Mouse (Mus musculus): ENCODE measurements around the gene Ano8. TPM values are rescaled to one million over a fixed set of nuclear protein-coding genes. Genes with fewer than 3 reads are reported as not detected.

Gene Ano8
- polyA plus RNA-seq (2017; shearing (Covaris generic)), result 0.14 TPM

DNA sequence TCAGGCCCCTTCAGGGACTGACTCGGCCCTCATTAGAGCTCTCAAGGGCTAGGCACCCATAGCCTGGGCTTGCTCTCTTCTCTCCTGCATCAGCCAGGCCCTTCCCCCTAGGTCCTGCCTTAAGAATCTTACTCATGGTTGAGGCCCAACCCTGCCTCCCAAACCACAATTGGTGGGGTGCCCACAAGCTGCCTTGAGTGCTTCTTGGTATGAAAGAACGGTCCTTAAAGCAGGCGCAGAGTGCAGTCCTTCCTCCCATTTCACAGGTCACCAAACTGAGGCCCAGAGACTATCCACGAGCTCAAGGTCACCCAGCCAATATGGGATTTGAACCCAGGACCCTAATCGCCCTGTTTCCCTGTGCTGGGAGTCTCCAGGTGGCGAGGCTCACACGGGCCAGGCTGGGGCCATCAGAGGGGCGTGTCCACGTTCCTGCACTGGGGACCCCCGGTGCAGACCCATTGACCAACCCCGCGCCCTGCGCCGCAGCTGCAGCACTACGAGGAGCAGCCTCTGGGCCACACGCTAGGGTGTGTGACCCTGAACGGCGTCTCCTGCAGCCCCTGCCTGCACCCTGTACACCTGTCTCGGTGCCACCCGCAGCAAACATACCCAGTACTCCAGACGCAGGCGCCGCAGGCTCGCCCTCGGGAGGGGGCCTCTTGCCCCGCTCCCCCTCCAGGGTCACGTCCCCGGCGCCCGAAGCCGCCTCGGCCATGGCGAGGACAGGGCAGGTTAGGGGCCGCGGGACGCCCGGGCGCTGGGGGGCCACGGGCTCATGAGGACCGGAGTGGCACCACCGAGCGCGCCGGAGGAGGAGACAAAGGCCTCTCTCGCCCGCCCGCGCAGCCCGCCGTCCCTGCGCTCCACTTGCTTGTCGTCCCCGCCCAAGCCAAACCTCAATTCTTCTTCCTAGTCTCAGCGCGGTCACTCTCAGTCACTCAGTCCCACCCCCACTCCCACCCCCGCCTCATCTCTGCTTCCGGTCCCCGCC, at the start of gene Ano8:
Ano8 (minus strand) TSS at position 822 of the 994 bp plus-strand sequence.

DNA sequence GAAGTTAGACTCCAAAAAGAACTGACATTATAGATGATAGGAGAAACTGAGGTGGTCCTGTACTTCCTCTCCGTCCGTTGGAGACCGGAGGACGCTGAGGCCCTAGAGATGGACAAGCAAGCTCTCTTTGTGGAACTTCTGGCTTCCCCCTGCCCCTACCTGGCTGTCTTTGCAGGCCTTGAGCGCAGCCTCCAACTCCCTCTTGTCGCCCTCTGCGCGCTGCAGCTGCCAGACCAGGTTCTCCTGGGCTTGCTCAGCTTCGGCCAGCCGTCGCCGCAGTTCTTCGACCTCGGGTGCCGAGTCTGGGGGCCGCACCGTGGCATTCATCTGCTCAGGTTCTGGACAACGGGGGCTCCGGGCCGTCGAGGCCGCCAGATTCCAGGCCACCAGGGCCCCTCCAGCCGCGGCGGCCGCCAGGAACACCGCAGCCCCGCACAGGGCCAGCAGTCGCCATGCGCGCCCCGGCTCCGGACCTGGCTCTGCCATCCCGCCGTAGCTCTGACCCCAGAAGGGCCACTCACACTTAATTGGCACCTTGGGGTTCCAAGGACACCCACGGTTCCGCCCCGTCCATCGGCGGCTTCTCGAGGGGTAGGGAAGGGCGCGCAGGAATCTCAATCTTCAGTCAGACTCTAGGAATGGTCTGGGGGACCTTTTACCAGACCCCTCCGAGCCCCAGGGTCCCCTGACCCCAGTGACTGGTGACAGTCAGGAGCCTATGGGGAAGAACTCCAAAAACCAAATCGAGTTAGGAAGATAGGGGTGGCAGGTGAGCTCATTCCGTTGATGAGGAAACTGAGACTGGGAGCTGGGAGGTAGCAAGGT, 39.7 kb upstream of the Ano8 start, which contains the start of gene Ccdc194:
Ccdc194 (minus strand) TSS at position 486 of the 825 bp plus-strand sequence.

DNA sequence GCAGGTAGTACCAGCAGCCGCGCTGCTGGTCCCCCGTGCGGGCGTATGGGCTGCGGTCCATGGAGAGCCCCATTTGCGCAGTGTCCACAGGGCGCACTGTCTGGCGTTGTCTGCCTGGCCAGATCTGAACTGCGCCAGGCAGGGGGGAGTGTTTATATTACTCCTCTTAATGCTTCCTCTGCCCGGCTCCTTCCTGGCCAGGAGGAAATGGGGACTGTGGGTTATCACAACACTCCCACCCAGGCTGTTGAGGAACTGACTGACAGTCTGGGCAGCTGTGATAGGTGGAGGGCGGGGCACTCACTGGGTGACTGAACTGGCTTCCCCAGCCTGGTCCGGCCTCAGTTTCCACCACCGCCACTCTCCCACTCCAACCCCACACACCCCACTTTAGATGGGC, 25.9 kb upstream of the Ano8 start, which contains the start of gene Plvap:
Plvap (minus strand) TSS at position 109 of the 400 bp plus-strand sequence.

DNA sequence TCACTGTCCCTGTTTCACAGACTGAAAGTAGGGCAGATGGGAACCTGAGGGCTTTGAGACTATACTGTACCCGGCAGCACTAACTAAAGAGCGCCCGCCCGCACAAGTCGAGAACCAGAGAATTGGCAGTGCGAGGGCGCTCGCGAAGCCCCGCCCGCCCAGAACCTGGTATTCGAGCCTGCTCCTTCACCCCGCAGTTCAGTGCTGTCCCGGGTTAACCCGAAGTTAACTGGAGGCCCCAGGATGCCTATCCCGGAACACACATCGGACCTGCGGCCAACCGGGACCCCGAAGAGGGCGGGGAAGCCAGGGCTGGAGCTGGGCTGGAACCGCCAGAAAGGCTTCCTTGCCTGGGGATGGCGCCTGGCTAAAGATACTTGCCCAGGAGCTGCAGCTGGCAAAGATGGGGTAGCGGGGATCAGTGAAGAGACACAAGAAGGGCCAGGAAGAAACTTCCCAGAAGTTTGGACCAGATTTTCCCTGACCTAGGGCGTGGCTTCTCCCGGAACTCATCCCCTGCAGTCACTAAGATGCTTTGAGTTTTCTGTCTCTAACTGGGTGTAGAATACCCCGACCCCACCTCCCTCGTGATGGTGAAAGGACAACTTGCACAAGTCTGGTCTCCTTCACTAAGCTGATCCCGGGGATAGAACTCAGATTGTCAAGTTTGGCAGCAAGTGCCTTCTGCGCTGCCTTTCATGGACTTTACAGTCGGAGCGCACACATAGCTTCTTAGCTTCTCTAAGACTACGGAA, 2.1 kb upstream of the Ano8 start, which contains the start of gene Gtpbp3:
Gtpbp3 (plus strand) TSS at position 413 of the 755 bp plus-strand sequence.

DNA sequence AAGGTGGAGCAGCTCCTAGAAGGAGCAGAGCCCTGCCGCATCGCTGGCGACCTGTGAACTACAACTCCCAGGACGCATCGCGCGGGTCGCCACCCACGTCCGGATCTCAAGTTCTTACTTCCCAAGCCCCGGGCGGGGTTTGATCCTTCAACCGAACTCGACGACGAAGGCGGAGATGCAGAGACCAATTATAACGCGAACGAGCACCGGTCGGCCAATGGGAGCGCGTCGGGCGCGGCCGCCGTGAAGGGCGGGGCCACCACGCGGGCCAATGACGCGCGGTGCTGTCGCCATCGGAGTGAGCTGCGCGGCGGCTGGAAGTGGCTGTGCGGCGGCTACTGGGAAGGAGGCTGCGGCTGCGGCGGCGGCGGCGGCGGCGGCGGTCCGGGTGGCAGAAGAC, 16.8 kb downstream of the Ano8 start, which contains the start of gene Dda1:
Dda1 (plus strand) TSS at position 284 of the 400 bp plus-strand sequence.

DNA sequence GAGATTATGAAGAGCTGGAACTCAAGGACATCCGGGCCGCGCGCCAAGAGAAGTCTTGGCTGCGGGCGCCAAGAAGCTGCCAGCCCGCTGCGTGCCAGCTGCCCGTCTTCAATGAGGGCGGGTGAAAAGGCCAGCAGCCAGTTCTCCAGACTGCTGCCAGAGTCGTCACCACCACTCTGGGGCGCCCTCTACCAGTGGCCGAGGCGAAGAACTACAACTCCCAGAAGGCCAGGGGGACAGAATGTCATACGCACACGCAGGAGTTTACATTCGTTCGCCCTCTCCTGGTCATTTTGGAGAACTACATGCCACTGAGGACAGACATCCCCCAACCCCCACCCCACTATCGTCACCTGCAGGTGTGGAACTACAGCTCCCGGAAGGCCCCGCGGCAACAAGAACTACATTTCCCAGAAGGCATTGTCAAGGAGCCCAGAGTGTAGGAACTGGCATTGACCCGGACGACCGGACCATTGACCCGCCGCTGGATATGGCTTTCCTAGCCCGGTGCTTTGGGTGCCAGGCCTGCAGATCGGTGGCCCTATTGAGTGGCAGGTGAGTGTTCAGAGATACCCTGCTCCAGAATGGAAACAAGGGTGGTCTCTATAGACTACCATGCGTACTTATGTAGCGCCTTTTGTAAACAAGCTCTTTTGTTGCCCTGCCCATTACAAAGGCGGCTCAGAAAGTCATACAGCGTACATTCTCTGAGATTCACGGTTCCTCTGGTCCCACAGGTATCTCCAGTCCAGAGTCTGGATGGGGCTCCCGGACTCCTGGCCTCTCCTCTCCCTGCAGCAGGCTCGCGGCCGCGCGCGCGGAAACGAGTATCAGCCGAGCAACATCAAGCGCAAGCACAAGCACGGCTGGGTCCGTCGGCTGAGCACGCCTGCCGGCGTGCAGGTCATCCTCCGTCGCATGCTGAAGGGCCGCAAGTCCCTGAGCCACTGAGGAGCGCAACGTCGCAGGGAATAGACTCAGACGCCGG, 21.0 kb downstream of the Ano8 start, which contains the start of gene Mrpl34:
Mrpl34 (plus strand) TSS at position 447 of the 988 bp plus-strand sequence.

DNA sequence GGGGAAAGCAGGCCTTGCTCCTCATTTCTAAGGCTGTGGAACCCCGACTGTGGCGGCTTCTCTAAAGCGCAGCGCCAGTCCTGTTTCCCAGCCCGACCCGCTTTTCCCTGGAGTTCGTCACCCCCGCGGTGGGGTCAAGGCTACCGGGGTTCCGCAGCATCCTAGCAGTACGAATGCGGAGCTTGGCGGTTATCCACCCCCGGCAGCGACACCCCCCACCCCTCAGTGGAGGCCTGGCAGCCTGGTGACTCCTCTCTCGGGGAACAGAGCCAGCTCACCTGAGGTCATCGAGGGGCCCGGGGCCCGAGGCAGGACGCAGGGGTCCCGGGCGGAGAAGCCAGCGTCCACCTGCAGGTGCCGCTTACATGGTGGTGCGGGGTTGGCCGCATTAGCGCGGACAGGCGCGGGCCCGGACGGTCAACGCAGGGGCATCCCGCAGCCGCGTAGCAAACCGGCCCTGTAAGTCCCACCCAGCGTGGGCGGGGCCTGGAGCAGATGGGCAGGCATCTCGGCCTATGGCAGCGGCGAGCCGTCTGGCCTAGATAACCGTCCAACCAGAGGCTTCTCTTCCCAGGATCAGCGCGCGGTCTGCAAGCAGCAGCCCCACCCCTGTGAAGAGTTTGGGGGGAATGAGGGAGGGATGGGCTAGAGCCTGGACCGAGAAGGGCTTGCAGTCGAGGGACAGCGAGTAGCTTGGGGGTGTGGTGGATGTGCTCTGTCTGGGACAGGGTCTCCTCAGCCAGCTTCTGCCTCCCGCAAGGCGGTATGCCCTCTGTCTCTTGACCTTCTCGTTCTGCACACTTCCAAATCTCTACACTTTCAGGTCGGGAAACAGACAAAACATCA, 22.4 kb downstream of the Ano8 start, which contains the start of gene Abhd8:
Abhd8 (minus strand) TSS at position 468 of the 846 bp plus-strand sequence.

Other genes with a start within 250 kb of the Ano8 start
- gene Myo9b, start 213.2 kb downstream of the Ano8 start, polyA plus RNA-seq (2017; shearing (Covaris generic)), result 24.4 TPM
- 32.5 TPM for gene Haus8, start 213.0 kb downstream of the Ano8 start, polyA plus RNA-seq (2017; shearing (Covaris generic))
- gene Use1, start 119.1 kb downstream of the Ano8 start, polyA plus RNA-seq (2017; shearing (Covaris generic)), result 210 TPM
- gene Ocel1, start 114.7 kb downstream of the Ano8 start, polyA plus RNA-seq (2017; shearing (Covaris generic)), result 5.3 TPM
- gene Nr2f6, start 104.0 kb downstream of the Ano8 start, polyA plus RNA-seq (2017; shearing (Covaris generic)), result not detected
- 0.11 TPM for gene Ushbp1, start 90.2 kb downstream of the Ano8 start, polyA plus RNA-seq (2017; shearing (Covaris generic))
- 126 TPM for gene Babam1, start 89.1 kb downstream of the Ano8 start, polyA plus RNA-seq (2017; shearing (Covaris generic))
- 0.68 TPM for gene Ankle1, start 80.0 kb downstream of the Ano8 start, polyA plus RNA-seq (2017; shearing (Covaris generic))
- gene Abhd8, start 22.3 kb downstream of the Ano8 start, polyA plus RNA-seq (2017; shearing (Covaris generic)), result 73.3 TPM
- gene Mrpl34, start 21.0 kb downstream of the Ano8 start, polyA plus RNA-seq (2017; shearing (Covaris generic)), result 93.2 TPM
- gene Dda1, start 16.8 kb downstream of the Ano8 start, polyA plus RNA-seq (2017; shearing (Covaris generic)), result 64.2 TPM
- 3.4 TPM for gene Gtpbp3, start 2.1 kb upstream of the Ano8 start, polyA plus RNA-seq (2017; shearing (Covaris generic))
- gene Plvap, start 25.8 kb upstream of the Ano8 start, polyA plus RNA-seq (2017; shearing (Covaris generic)), result not detected
- not detected for gene Ccdc194, start 39.7 kb upstream of the Ano8 start, polyA plus RNA-seq (2017; shearing (Covaris generic))
- 173 TPM for gene Bst2, start 51.5 kb upstream of the Ano8 start, polyA plus RNA-seq (2017; shearing (Covaris generic))
- 55.1 TPM for gene Mvb12a, start 57.0 kb upstream of the Ano8 start, polyA plus RNA-seq (2017; shearing (Covaris generic))
- 0.40 TPM for gene Tmem221, start 72.9 kb upstream of the Ano8 start, polyA plus RNA-seq (2017; shearing (Covaris generic))
- 0.12 TPM for gene Nxnl1, start 80.6 kb upstream of the Ano8 start, polyA plus RNA-seq (2017; shearing (Covaris generic))
- gene Slc27a1, start 82.9 kb upstream of the Ano8 start, polyA plus RNA-seq (2017; shearing (Covaris generic)), result 12.4 TPM
- gene Pgls, start 106.2 kb upstream of the Ano8 start, polyA plus RNA-seq (2017; shearing (Covaris generic)), result 21.4 TPM
- 2.2 TPM for gene Fam129c, start 111.7 kb upstream of the Ano8 start, polyA plus RNA-seq (2017; shearing (Covaris generic))
- gene Colgalt1, start 125.0 kb upstream of the Ano8 start, polyA plus RNA-seq (2017; shearing (Covaris generic)), result 4.4 TPM
- 0.86 TPM for gene Unc13a, start 185.8 kb upstream of the Ano8 start, polyA plus RNA-seq (2017; shearing (Covaris generic))
- gene Jak3, start 190.3 kb upstream of the Ano8 start, polyA plus RNA-seq (2017; shearing (Covaris generic)), result 86.8 TPM
- gene Insl3, start 203.3 kb upstream of the Ano8 start, polyA plus RNA-seq (2017; shearing (Covaris generic)), result 15.2 TPM
- 5.7 TPM for gene B3gnt3, start 215.8 kb upstream of the Ano8 start, polyA plus RNA-seq (2017; shearing (Covaris generic))
- 256 TPM for gene Fcho1, start 239.8 kb upstream of the Ano8 start, polyA plus RNA-seq (2017; shearing (Covaris generic))